Mouse (Mus musculus): ENCODE measurements around the gene Zbtb7a.

DNA sequence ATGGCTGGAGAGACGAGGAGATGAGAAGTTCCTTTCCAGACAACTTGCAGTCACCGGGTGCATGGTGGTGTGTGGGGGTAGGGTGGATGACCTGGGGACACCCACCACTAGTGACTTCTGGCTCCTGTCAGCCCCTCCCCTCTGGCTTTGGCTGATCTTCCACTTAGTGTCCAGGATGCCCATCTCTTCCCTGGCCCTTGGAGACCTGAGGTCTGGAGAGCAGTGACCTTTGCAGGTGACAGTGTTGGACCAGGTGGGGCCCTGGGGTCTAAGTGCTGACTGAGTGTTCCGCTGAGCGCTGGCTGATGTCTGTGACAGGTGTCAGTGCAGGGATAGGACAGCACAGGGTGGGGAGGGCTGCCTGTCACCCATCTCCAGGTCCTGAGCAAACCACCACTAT lies 60.3 kb downstream of the Zbtb7a start:
- TF ChIP-seq CTCF (IDR thresholded peaks at IDR 0.05; ENCODE audit: borderline replicate concordance, extremely low read depth, insufficient read depth, insufficient read length) (no peak), POLR2A (IDR thresholded peaks at IDR 0.05; ENCODE audit: borderline replicate concordance, extremely low read depth, insufficient read depth, insufficient read length, poor library complexity, severe bottlenecking) (no peak)

Measured in brain, embryonic 14.5 days (tissue).